Mouse (Mus musculus) urinary bladder, adult 18-20 months (tissue): ENCODE results near the gene Chst11.

ENCODE experiments used
- DNase-seq, 2 experiments: peaks; one replicate each; pipeline ENCODE4 v3.0.0; 2022; ENCODE audit warnings: low spot score in 2 of 2, mixed read lengths in 2 of 2

Gene Chst11

DNA sequence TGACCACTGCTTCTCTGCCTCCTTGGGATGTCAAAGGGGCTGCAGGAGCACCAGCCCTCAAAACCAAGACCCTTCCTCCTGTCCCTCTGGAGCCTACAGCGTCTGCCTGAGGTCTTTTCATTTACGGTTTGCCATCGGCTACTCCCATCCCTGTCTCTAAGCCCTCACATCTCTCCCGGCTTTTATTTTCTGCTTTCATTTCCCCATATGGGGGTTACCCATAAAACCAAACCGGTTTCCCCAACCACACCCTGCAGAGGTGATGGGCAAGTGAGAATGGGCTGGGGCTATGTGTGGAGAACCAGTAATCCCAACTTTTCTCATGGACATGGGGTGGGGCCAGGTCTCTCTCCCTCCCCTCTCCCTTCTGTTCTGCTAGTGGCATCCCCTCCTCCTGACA is 156.1 kb downstream of the Chst11 start:
- DNase-seq: no peak

DNA sequence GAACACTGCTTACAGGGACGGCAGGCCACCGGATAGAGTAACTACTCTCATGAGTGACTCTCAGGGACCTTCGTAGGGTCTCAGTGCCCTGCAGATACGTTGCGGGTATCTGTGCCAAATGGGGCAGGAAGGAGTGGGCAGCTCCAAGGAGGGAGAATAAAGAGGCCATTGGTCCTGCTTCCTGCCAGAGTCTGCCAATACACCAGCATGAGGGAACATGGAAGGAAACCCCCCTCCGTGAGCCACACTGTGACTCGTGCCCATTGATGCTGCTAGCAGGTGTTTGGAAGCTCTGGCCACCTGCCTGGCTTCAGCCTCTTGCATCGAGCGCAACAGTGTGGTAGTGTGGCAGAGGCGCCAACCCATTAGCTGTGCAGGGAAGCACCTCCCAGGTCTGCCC is 157.8 kb downstream of the Chst11 start:
- DNase-seq: no peak

DNA sequence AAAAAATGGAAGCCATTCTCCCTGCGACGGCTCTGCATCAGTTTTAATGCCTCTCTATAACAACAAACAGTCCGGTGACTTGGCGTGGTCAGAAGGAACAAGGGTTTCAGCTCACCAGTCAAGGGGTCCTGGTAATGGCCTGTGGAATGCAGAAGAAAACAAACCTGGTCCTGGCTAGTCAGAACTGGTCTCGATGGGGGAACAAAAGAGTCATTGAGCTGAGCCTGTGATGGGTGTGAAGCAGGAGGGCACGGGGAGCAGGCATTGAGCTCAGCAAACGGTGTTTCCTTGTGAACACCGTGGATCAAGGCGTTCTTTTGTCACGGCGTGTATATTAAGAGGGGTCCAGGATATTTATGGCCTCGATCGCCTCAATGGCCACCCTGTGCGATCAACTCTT is 160.5 kb downstream of the Chst11 start:
- no peak for DNase-seq

DNA sequence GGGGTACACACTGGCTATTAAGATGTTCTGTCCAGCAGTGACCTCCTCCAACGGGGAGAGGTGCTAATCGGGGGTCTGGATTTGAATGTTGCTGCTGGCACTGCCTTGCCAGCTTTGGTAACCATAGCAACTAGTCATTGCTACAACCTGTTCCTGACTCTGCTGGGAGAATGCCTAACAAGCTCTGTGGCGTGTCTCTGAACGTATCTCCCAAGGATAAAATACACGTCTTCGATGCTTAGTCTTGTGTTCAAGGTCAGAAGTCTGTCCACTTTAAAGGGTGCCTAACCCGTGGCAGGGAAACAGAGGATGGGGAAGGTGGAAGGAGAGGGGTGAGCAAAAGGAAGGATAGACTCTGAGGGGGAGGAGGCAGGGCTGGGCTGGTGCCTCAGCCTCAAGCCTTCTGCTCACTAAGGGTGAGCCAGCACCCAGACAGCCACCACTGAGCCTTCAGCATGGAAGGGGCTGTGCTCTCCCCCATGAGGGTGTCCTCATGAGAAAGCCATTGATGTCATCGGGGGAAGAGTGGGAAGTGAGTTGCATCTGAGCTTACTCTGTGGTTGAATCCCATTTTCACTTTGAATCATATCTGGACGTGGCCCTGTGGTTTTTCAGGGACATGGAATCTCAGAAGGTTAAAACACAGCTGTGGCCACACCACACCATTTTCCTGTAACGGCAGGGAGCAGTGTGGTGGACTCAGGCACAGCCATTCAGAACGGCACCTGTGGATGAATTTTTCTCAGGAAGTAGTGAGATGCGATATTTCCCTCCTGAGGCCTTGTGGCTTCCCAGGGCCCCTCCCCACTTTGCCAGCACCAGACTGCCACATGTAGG is 164.3 kb downstream of the Chst11 start:
- DNase-seq: no peak

DNA sequence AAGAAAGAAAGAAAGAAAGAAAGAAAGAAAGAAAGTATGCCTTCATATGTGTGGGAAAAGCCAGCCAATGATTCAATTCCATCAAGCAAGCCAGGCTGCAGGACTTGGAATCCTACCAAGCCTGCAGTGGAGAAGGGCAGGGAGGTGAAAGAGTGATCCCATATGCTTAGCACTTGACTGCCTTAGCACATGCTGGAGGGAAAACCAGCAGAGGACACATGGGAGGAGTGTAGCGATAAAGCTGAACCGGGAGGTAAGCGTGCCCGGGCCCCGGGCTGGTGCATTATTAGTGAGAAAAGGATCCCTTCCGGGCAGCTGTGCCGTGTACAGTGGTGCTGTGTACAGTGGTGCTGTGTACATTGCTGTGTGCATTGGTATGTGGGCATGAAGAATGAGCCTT is 165.3 kb downstream of the Chst11 start:
- DNase-seq: no peak

DNA sequence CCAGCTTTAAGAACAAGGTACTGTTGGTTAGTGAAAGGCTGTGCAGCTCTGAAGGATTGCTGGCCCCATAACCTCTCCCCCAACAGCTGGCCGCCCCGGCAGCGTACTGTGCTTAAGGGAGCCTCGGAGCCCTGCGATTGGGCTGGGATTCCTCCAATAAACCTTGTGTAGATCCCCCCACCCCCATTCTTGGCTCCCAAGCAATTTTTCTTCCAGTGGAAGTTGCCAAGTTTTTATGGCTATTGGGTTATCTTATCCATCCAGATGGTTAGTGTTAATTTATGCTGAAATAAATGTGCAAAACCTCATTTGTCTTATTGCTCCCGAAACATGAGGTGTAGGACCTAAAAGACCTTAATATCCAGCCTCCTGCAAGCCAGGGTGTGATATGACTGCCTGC is 166.1 kb downstream of the Chst11 start:
- no peak for DNase-seq

DNA sequence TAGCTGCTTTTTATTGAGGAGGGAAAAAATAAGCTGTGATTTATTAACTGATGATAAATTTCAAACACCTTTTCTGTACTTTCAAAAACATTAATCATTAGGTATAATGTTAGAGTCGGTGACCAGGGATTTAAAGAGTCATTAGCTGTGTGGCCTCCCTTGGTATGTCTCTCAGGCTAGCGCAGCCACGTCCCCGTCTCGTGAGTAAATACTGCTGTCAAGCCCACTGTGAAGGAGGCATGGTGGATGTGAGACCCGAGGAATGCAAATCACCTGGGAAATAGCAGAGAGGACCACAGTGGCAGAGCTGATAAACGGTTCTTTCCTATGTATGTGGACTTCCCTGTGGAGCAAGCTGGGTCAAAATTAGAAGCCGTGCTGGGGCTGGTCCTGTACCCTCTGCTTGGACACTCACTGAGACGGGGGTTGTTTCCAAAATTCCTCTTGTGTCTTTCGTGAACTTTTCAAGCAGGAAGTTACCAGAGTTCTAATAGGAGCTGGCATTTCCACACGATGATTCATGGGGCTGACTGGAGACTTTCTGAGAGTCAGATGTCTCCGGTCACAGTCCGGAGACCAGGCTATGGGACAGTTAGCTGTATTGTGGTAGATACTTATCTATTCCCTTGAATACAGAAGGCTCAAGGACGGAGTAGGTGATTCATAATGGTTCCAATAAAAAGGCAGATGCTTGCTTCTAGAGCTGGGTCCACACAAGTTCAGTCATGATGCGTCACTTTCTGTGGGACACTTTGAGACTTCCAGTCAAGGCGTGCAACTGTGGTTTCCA is 166.8 kb downstream of the Chst11 start:
- DNase-seq: no peak

DNA sequence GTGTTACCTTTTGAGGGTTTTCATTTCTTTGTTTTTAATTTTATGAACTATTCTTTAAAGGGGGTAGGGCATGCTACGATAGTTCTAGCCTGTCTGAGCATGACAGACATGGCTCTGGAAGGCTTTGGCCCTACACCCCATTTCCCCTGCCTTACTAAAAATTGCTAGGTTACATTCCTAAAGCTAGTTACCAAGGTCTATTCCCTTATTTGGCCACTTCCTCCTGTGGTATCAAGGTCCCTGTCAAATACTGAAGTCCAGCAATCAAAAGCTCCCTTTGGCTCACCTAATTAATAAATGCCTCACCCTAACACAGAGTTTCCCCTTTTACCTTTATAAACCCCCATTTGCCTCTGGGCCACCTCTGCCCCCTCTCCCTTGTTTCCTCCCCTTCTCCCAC is 167.4 kb downstream of the Chst11 start:
- no peak for DNase-seq

DNA sequence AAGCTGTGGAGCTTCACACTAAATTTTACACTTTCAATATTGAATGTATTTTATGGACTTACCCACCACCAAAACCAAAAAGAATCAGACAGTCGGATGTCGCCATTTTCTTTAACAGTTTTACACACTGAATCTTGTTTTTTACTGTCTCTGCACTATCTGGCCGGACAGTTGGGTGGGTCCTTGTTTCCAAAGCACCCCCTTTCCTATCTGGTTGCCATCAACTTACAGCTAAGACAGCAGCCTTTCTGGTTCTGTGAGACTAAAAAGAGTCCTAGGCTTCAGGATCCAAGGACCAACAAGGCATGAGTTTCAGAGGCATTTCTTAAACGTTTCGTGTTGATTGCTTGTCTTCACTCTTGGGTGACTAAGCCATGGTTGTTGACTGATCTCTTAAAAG is 168.1 kb downstream of the Chst11 start:
- no peak for DNase-seq

DNA sequence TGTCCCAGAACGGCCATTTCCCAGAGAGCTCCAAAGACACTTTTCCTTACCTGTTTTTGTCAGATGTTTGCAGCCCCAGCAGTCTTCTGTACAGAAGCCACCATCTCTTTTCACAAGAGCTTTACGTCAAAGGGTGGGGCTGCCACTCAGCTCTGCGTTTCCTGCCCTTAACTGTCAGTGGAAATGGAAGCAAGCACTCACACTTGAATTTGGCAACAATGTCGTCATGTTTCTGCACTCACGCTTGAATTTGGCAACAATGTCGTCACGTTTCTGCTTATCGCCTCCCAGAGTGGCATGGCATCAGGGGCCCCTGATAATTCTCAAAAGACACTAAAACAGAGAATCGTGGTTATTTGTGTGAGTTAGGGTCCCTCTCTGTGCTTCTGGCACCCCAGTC is 168.6 kb downstream of the Chst11 start:
- DNase-seq: no peak

DNA sequence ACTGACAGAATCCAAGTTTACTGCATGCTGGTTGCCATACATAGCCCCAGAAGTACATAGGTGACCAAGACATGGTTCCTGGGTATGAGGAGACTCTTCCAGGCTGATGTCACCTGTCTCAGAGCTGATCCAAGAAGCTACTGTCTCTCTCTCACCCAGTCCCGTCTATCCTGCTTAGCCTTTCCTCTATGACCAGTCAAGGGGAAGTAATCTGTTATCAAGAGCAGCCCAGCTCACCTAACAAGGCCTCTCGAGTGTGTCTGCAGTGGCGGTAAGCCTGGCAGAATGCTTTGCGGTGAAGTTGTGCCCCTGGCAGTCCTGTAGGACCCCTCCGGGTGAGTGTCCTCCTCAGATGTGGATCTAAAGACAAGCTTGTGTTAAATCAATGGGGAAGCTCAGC is 172.0 kb downstream of the Chst11 start:
- DNase-seq: no peak

DNA sequence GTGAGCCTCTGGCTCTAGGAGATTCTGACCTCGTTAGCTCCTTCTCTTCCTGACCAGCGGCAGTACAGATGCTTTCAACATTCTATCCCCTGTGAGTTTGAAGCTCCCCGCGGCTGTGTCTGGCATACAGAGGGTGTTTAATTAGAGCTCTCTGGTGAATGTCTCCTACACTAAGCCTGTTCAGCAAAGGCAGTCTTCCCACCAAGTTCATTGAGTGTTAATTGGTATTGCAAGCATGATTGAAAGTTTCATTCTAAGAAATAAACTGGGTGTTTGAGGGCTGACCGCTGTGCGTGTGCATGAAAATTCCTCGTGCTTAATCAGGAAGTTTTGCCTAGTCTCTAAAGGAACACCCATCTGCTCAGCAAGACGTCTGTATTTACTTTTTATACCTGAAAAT is 173.0 kb downstream of the Chst11 start:
- DNase-seq: no peak

DNA sequence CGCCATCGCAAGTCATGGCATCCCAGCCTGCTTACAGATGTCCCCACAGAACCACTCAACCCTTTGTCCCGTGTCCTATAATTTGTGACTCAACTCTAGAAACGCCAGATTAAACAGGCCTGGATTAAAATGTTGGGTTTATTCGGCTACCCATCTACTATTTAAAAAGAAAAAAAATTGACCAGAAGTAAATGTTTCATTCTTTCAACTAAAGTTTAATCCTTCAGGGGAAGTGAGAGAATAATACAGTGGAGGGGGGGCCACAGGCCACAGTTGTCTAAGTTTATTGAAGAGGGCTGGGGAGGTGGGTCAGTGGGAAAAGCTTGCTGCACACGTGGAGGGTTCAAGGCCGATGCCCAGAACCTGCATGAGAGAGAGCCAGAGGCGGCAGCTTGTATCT is 173.9 kb downstream of the Chst11 start:
- no peak for DNase-seq

DNA sequence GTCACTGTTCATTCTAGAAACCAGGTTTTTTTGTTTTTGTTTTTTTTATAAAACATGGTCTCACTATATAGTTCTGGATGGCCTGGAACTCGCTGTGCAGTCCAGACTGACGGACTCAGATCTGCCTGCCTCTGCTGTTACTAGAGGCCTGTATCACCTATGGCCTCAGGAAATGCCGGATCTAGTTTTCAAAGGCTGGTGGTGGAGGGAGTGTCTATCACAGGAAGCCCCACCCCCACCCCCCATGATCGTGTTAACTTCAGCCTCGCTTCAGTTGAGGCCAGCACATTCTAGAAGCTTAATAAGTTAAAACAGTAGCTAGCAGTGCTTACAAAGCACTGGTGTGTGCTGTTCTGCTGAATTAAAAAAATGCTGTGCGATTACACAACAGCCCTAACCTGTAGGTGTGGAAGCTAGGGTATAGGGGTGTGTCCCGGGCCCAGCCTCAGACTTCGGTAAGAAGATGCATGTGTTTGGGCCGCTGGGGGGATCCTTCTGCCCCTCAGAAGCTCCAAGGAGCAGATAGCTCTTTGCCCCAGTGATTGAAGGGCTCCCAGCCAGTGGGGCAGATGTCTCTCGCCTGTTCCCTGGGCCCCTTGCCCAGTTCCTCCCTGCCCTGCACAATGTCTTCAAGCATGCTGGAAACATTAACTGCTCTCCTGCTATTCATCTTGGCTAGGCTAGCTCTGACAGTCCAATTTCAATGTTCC is 176.5 kb downstream of the Chst11 start:
- peak; percentile 19 to 50 for DNase-seq

DNA sequence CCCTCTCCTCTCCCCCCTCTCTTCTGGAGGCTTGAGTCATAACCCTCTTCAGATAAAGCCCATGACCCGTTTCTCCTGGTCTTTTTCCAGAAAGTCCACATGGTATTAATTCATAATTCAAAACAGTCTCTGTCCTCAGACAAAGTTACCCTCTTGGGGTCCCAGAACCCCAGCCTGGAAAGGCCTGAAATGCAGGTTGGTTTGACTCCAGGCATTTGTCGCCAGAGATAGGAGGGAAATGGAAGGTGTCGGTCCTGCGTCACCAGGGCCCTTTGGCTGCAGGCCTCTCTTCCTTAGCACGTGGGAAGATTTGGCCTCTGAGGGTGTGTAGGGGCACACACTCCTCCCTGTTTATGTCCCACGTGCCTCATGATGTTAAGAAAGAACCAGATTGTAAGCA is 178.6 kb downstream of the Chst11 start:
- peak in 1 of 2 experiments; percentile 25 for DNase-seq

DNA sequence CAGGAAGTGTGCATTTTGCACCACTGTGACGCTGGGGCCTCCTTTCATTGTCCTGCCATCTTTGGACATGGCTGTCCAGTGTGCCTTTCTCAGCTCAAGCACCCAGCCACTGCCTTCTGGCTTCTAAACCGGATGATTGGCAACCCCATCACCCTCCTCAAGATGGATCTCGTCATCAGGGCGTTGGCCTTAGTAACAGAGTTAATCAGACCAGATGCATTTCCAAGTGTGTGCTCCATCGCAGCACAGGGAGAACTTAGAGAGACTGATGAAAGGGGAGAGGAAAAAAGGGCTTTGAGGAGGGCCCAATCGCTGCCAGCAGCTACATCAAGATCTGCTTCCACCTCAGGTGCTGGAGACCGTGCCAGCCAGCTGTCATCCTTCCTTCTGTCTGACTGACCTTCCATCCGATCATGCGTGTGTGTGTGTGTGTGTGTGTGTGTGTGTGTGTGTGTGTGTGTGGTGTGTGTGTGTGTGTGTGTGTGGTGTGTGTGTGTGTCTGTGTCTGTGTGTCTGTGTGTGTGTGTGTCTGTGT is 179.7 kb downstream of the Chst11 start:
- no peak for DNase-seq

DNA sequence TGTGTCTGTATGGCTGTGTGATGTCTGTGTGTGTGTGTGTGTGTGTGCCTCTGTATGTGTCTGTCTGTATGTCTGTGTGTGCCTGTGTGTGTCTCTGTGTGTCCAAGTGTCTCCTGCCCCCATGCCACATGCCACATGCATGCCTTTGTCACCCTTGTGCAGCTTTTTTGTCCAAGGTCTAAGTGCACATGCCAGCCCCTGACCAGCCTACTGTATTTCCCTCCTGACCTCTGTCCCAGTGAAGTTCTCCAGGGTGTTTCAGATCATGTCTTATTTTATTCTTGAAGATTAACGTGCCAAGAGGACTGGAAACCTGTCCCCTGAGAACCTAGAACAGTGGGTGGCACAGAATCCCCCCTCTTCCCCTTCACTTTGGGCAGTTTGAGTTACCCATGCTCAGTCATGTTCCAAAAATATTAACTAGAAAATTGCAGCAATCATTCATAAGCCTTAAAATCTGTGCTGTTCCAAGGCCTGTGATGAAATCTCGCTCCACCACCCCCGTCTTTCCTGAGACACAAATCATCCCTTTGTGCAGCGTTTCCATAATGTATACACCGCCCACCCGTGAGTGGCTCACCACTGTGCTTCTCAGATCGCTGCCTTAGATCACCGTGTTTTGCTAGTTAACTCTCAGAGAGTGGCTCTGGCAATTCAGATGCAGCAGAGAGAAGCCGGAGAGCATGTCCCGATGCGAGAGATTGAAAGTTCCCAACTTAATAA is 180.4 kb downstream of the Chst11 start:
- DNase-seq: no peak

DNA sequence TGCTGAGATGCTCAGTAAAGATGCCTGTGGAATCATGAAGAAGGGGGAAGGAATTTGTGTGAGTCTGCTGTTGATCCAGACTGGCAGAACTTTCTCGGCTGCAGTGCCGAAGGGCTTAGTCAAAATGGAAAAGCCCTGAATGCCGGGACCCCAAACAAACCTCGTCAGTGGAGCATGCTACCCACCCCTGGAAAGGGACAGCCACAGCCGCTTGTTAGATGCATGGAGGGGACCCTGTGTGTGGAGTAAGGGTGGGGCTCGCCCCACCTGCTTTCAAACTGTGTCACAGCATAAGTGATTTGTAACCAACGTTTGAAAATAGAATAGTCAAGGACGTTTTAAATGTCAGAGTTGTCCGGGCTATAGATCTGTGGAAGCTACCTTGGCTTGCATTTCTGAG is 181.0 kb downstream of the Chst11 start:
- no peak for DNase-seq

DNA sequence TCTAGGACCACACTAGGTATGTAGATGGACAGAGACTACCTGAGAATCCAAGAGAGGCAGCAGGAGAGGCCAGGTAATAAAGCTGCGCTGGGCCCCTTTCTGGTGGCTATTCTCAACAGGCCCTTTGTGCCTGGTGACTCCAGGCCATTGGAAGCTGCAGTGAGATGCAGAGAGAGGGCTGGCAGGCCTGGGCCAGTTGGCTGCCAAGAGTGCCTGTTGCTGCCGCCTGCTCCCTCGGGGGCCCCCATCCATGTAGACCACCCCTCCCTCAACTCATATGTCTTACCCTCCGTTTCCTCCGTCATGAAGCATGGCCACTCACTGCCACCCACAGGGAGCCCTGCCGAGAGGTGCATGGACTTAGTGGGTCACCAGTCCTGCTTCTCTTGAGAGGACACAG is 182.2 kb downstream of the Chst11 start:
- DNase-seq: no peak

DNA sequence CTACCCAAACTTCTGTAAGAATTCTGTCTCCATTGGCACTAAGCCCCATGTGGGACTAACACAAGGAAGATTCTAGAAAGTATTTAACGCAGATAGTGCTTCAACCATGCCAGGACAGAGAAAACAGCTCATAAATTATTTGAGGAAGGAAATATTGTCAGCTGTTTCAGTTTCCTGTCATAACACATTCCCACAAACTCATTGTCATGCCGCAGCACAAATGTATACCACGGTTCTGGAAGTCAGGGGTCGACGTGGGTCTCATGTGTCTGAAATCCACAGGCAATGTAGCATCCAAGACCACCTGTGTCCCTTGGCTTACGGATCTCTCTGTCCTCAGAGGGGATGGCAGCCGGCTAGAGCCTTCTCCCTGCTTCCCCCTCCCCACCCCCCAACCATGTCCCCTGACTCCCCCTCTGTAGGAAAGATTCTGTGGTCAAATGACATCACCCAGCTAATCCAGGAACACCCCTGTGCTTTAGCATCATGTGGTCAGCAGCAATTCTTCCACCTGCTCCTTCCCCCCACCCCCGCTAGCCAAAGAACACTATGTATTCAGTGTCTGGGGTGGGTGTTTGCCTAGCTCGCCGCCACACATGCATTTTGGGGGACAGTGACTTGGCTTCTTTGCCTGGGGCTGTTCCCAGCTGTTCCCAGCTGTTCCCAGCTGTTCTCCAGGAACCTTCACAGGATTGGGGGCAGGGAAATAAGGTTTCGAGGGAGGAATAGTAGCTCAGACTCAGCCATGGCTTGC is 183.2 kb downstream of the Chst11 start:
- DNase-seq: peak in 1 of 2 experiments; percentile 24

DNA sequence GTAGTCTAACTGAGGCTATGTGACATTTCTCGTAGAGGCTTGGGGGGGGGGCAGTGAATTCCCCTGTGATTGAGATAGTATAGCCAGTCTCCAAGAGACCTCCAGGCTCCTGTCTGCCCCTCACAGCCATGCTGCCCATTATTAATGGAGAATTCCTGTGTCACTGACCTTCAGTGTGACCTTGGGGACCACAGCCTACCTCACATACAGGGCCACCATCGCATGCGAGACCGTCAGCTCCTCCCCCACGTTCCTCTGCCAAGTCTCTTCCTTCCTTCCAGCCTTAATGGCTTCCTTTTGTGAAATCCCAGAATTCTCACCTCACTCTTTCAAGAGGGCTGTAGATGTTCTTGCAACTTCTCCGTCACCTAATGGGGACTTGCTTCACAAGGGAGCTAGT is 184.3 kb downstream of the Chst11 start:
- DNase-seq: no peak
